Comparison of ENCODE assay signal across 8 mouse cellular contexts in genomic region chr1:52354041-52354582, GRCm38 (mm10).
DNase-seq lines count a peak whose midpoint lies in the region; ATAC-seq and TF ChIP-seq lines count a peak whose summit lies in the region.

No protein-coding gene starts in this region.

- no peak overlapping the region for H3K27ac ChIP-seq in forebrain, embryonic 16.5 days (ENCODE audit: low read length)
- no peak overlapping the region for H3K27ac ChIP-seq in forebrain, embryonic 13.5 days
- H3K27ac ChIP-seq in heart, adult 2 months = no peak overlapping the region
- H3K27ac ChIP-seq in stomach, embryonic 16.5 days (ENCODE audit: low read length) = no peak overlapping the region
- no peak overlapping the region for H3K27ac ChIP-seq in midbrain, embryonic 13.5 days

- no peaks in the 10 kb centered on the region for H3K9me3 ChIP-seq in forebrain, embryonic 16.5 days (ENCODE audit: control insufficient read depth, low read length)
- no peaks in the 10 kb centered on the region for H3K9me3 ChIP-seq in forebrain, embryonic 13.5 days (replicated peaks)
- H3K9me3 ChIP-seq in stomach, embryonic 16.5 days (replicated peaks; ENCODE audit: control insufficient read depth, low read length) = no peaks in the 10 kb centered on the region
- no peaks in the 10 kb centered on the region for H3K9me3 ChIP-seq in midbrain, embryonic 13.5 days

- TF ChIP-seq EP300 in heart, adult 2 months (IDR thresholded peaks at IDR 0.05; ENCODE audit: insufficient read depth, low read depth, low read length) = no peak

- no peaks in the 10 kb centered on the region for H3K4me1 ChIP-seq in forebrain, embryonic 16.5 days (replicated peaks; ENCODE audit: control insufficient read depth, insufficient read depth, low read length)
- no peaks in the 10 kb centered on the region for H3K4me1 ChIP-seq in forebrain, embryonic 13.5 days
- no peaks in the 10 kb centered on the region; the same call in 1 of the 2 replicates for H3K4me1 ChIP-seq in heart, adult 2 months (ENCODE audit: control insufficient read depth, insufficient read depth, low read length)
- H3K4me1 ChIP-seq in stomach, embryonic 16.5 days (ENCODE audit: control insufficient read depth, insufficient read depth, low read length) = no peaks in the 10 kb centered on the region
- no peaks in the 10 kb centered on the region for H3K4me1 ChIP-seq in midbrain, embryonic 13.5 days (replicated peaks)

- H3K79me2 ChIP-seq in heart, adult 2 months (replicated peaks; ENCODE audit: control insufficient read depth, insufficient read depth, low read length) = no peaks in the 10 kb centered on the region

- 91% methylated on average over 6 of the region's 6 CpGs for WGBS in forebrain, embryonic 16.5 days
- 90% methylated on average over 6 of the region's 6 CpGs for WGBS in forebrain, embryonic 13.5 days
- WGBS in heart, adult 2 months = 31% methylated on average over 6 of the region's 6 CpGs
- WGBS in stomach, embryonic 16.5 days = 79% methylated on average over 6 of the region's 6 CpGs
- 91% methylated on average over 6 of the region's 6 CpGs for WGBS in midbrain, embryonic 13.5 days

- intact Hi-C loops in heart, adult 2 months (cut with DNase I) = no loop called here

- no peak overlapping the region for H3K4me2 ChIP-seq in forebrain, embryonic 16.5 days (ENCODE audit: low read length)
- no peak overlapping the region for H3K4me2 ChIP-seq in forebrain, embryonic 13.5 days
- no peak overlapping the region for H3K4me2 ChIP-seq in stomach, embryonic 16.5 days (ENCODE audit: low read depth, low read length)
- H3K4me2 ChIP-seq in midbrain, embryonic 13.5 days (replicated peaks) = no peak overlapping the region

- H3K4me3 ChIP-seq in forebrain, embryonic 16.5 days (replicated peaks; ENCODE audit: low read length) = no peak overlapping the region
- H3K4me3 ChIP-seq in forebrain, embryonic 13.5 days = no peak overlapping the region
- H3K4me3 ChIP-seq in heart, adult 2 months = no peak overlapping the region
- no peak overlapping the region for H3K4me3 ChIP-seq in stomach, embryonic 16.5 days (replicated peaks; ENCODE audit: low read length)
- no peak overlapping the region for H3K4me3 ChIP-seq in midbrain, embryonic 13.5 days (replicated peaks)

- ATAC-seq in forebrain, embryonic 16.5 days = 0 out of 2 replicates have a peak, but pooled peaks have one; percentile 40
- no peak for ATAC-seq in forebrain, embryonic 13.5 days
- ATAC-seq in stomach, embryonic 16.5 days (ENCODE audit: insufficient read depth, low FRiP score) = peak; percentile 37
- no peak for ATAC-seq in midbrain, embryonic 13.5 days

- no peaks in the 10 kb centered on the region for H3K27me3 ChIP-seq in forebrain, embryonic 16.5 days (replicated peaks; ENCODE audit: control insufficient read depth, insufficient read depth, low read length)
- H3K27me3 ChIP-seq in forebrain, embryonic 13.5 days = no peaks in the 10 kb centered on the region
- H3K27me3 ChIP-seq in heart, adult 2 months (ENCODE audit: control insufficient read depth, insufficient read depth, low read length) = no peaks in the 10 kb centered on the region
- H3K27me3 ChIP-seq in stomach, embryonic 16.5 days (ENCODE audit: control insufficient read depth, insufficient read depth, low read length) = no peaks in the 10 kb centered on the region
- H3K27me3 ChIP-seq in midbrain, embryonic 13.5 days = no peaks in the 10 kb centered on the region

- peak; percentile 67 for DNase-seq in R1 (ENCODE audit: low read depth, low spot score)
- DNase-seq in heart, adult 2 months = peak; percentile 42 to 55
- DNase-seq in left cerebral cortex, adult 9 months (ENCODE audit: low spot score in 2 of 2) = peak; percentile 14 to 57
- DNase-seq in thymus, postnatal 14 days = no peak

- no peaks in the 10 kb centered on the region for H3K36me3 ChIP-seq in forebrain, embryonic 16.5 days (ENCODE audit: control insufficient read depth, insufficient read depth)
- no peaks in the 10 kb centered on the region for H3K36me3 ChIP-seq in forebrain, embryonic 13.5 days (ENCODE audit: poor library complexity, severe bottlenecking)
- no peaks in the 10 kb centered on the region for H3K36me3 ChIP-seq in heart, adult 2 months (ENCODE audit: control insufficient read depth, insufficient read depth, low read length)
- no peaks in the 10 kb centered on the region for H3K36me3 ChIP-seq in stomach, embryonic 16.5 days (ENCODE audit: control insufficient read depth, insufficient read depth, low read length)
- H3K36me3 ChIP-seq in midbrain, embryonic 13.5 days = no peaks in the 10 kb centered on the region

- TF ChIP-seq CTCF in heart, adult 2 months (IDR thresholded peaks at IDR 0.05) = no peak

- TF ChIP-seq POLR2A in heart, adult 2 months (IDR thresholded peaks at IDR 0.05; ENCODE audit: insufficient read depth, low read depth, low read length) = no peak

- H3K9ac ChIP-seq in forebrain, embryonic 16.5 days (replicated peaks; ENCODE audit: low read depth, low read length) = no peak overlapping the region
- no peak overlapping the region for H3K9ac ChIP-seq in forebrain, embryonic 13.5 days
- H3K9ac ChIP-seq in heart, adult 2 months (ENCODE audit: low read depth, low read length) = no peak overlapping the region
- no peak overlapping the region for H3K9ac ChIP-seq in stomach, embryonic 16.5 days (ENCODE audit: low read length)
- no peak overlapping the region for H3K9ac ChIP-seq in midbrain, embryonic 13.5 days (replicated peaks)

Comparison
In these comparisons a context has a peak if more than half of its experiments do, and no peak if none do; other contexts are left out.
1. ATAC-seq: peak in forebrain, embryonic 16.5 days (single experiment) and stomach, embryonic 16.5 days (single experiment); none in forebrain, embryonic 13.5 days (single experiment) and midbrain, embryonic 13.5 days (single experiment).